Mouse (Mus musculus): Measurements from ENCODE around the gene Igfbp1. TPM values are rescaled to one million over a fixed set of nuclear protein-coding genes. Genes with fewer than 3 reads are reported as not detected.
A peak's percentile ranks its signal among the peaks of the same experiment; 100 is the strongest.
"Not testable (repeated sequence)": the region's sequence is repeated elsewhere in the genome, so short reads cannot be mapped to it uniquely, and the experiment has no call there.

The Igfbp1 gene
- polyA plus RNA-seq, 1 experiment from 2014 or later = 0.37 TPM

DNA sequence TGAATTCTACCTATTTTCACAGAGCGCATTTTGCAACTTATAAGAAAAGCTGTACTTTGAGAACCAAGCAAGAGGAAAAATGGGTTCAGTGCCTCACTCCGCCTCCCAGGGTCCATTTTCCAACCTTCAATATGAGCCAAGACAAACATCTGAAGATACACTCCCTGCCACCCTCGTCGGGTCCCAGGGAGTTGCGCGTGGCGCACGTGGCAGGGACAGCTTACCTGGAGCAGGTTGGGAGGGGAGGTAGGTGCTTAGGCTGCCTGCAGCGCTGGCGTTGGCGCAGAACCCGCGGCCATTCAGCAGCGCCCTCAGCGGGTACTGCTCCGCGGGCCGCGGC lies 15.5 kb downstream of the Igfbp1 start:
- Histone ChIP-seq H3K27ac (replicated peaks; ENCODE audit: low read depth, low read length) (no peak overlapping the region; the same call in 1 of the 2 replicates), H3K9me3 (ENCODE audit: control insufficient read depth, low read length) (no peaks in the 10 kb centered on the region), H3K9ac (ENCODE audit: low read length) (peak overlapping the region; percentile 57), H3K4me3 (ENCODE audit: low read depth, low read length) (peak overlapping the region; percentile 50), H3K4me2 (ENCODE audit: low read depth, severe bottlenecking) (peak overlapping the region; percentile 90), H3K27me3 (ENCODE audit: control insufficient read depth, insufficient read depth, low read length) (peaks cover 30% of the 10 kb centered on the region), H3K4me1 (ENCODE audit: control insufficient read depth, insufficient read depth, low read length) (peaks cover 12% of the 10 kb centered on the region; the same call in 1 of the 2 replicates), H3K36me3 (ENCODE audit: control insufficient read depth, insufficient read depth, low read length) (no peaks in the 10 kb centered on the region)
- no peak for DNase-seq (ENCODE audit: low spot score)
- no peak for ATAC-seq (ENCODE audit: insufficient number of reproducible peaks, low FRiP score, low TSS enrichment, low read depth)
- 3% methylated on average over 19 of the region's 19 CpGs for WGBS

GRCm38 (mm10) chr11:7213501-7214341 lies 16.1 kb downstream of the Igfbp1 start, which contains the start of gene Igfbp3:
Gene Igfbp3 (minus strand): TSS chr11:7213923.
- peaks cover 12% of the 10 kb centered on the region; the same call in 1 of the 2 replicates for H3K4me1 ChIP-seq (ENCODE audit: control insufficient read depth, insufficient read depth, low read length)
- H3K9me3 ChIP-seq (ENCODE audit: control insufficient read depth, low read length) = no peaks in the 10 kb centered on the region
- no peaks in the 10 kb centered on the region for H3K36me3 ChIP-seq (ENCODE audit: control insufficient read depth, insufficient read depth, low read length)
- H3K27me3 ChIP-seq (ENCODE audit: control insufficient read depth, insufficient read depth, low read length) = peaks cover 30% of the 10 kb centered on the region
- H3K9ac ChIP-seq (ENCODE audit: low read length) = peak within 1 kb of the TSS; percentile 57
- DNase-seq (ENCODE audit: low spot score) (peak; percentile 68), ATAC-seq (ENCODE audit: insufficient number of reproducible peaks, low FRiP score, low TSS enrichment, low read depth) (peak; percentile 70)
- H3K4me3 ChIP-seq (ENCODE audit: low read depth, low read length) = peak within 1 kb of the TSS; percentile 50
- H3K4me2 ChIP-seq (ENCODE audit: low read depth, severe bottlenecking) = peak within 1 kb of the TSS; percentile 90
- no peak within 1 kb of the TSS; the same call in 1 of the 2 replicates for H3K27ac ChIP-seq (replicated peaks; ENCODE audit: low read depth, low read length)
- under 1% methylated on average over 95 of the region's 104 CpGs for WGBS

DNA sequence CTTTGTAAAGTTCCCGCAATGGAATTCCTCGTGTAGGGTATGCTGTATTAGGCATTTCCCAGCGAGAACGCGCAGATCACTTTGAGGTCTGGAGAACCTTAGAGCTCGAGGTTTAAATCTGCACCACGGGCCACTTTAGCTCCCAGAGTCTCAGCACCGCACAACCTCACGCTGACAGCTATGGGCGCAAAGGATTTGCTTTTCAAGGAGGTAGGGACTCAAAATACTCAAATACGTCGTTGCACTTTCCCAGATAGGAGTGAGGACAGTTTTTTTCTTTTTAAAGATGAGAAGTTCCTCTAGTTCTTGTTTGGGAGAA lies 16.7 kb downstream of the Igfbp1 start:
- peak overlapping the region; percentile 50 for H3K4me3 ChIP-seq (ENCODE audit: low read depth, low read length)
- peak; percentile 2; the same call in 1 of the 2 replicates for ATAC-seq (ENCODE audit: insufficient number of reproducible peaks, low FRiP score, low TSS enrichment, low read depth)
- peak overlapping the region; percentile 90 for H3K4me2 ChIP-seq (ENCODE audit: low read depth, severe bottlenecking)
- peaks cover 12% of the 10 kb centered on the region; the same call in 1 of the 2 replicates for H3K4me1 ChIP-seq (ENCODE audit: control insufficient read depth, insufficient read depth, low read length)
- H3K9ac ChIP-seq (ENCODE audit: low read length) = no peak overlapping the region
- no peak for DNase-seq (ENCODE audit: low spot score)
- no peaks in the 10 kb centered on the region for H3K36me3 ChIP-seq (ENCODE audit: control insufficient read depth, insufficient read depth, low read length)
- H3K27ac ChIP-seq (replicated peaks; ENCODE audit: low read depth, low read length) = no peak overlapping the region
- no peaks in the 10 kb centered on the region for H3K9me3 ChIP-seq (ENCODE audit: control insufficient read depth, low read length)
- H3K27me3 ChIP-seq (ENCODE audit: control insufficient read depth, insufficient read depth, low read length) = peaks cover 30% of the 10 kb centered on the region
- 1% methylated on average over 12 of the region's 12 CpGs for WGBS

DNA sequence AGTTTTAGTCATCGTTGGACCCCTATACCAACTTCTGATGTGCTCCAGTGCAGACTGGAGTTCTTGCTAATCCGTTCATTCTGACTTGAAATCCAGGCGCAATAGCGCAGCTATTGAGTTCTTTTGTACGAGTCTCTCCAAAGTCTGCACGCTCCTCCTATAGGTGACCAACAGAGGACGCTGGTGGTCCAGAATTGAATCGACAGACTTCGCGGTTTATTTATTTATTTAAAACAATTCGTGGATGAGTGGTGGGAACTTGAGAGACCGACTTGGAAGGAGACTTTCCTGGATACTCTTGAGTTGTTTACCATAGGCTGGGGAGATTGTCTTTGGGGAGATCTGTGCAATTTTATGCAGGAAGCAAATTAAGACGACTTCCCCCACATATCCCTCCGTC lies 17.2 kb downstream of the Igfbp1 start:
- no peaks in the 10 kb centered on the region for H3K36me3 ChIP-seq (ENCODE audit: control insufficient read depth, insufficient read depth, low read length)
- peak; percentile 79 for DNase-seq (ENCODE audit: low spot score)
- no peak overlapping the region for H3K9ac ChIP-seq (ENCODE audit: low read length)
- H3K27me3 ChIP-seq (ENCODE audit: control insufficient read depth, insufficient read depth, low read length) = peaks cover 30% of the 10 kb centered on the region
- peak overlapping the region; percentile 50; the same call in 1 of the 2 replicates for H3K4me3 ChIP-seq (ENCODE audit: low read depth, low read length)
- H3K9me3 ChIP-seq (ENCODE audit: control insufficient read depth, low read length) = no peaks in the 10 kb centered on the region
- no peak overlapping the region for H3K27ac ChIP-seq (replicated peaks; ENCODE audit: low read depth, low read length)
- H3K4me2 ChIP-seq (ENCODE audit: low read depth, severe bottlenecking) = peak overlapping the region; percentile 90
- WGBS = 9% methylated on average over 14 of the region's 14 CpGs
- ATAC-seq (ENCODE audit: insufficient number of reproducible peaks, low FRiP score, low TSS enrichment, low read depth) = no peak
- peaks cover 12% of the 10 kb centered on the region; the same call in 1 of the 2 replicates for H3K4me1 ChIP-seq (ENCODE audit: control insufficient read depth, insufficient read depth, low read length)

- Histone ChIP-seq H3K4me1 (ENCODE audit: control insufficient read depth, insufficient read depth, low read length) (peaks cover 10% of the 10 kb centered on the region; the same call in 1 of the 2 replicates), H3K27me3 (ENCODE audit: control insufficient read depth, insufficient read depth, low read length) (peaks cover 30% of the 10 kb centered on the region), H3K4me3 (ENCODE audit: low read depth, low read length) (no peak overlapping the region), H3K36me3 (ENCODE audit: control insufficient read depth, insufficient read depth, low read length) (no peaks in the 10 kb centered on the region), H3K9me3 (ENCODE audit: control insufficient read depth, low read length) (no peaks in the 10 kb centered on the region), H3K27ac (replicated peaks; ENCODE audit: low read depth, low read length) (no peak overlapping the region), H3K9ac (ENCODE audit: low read length) (no peak overlapping the region), H3K4me2 (ENCODE audit: low read depth, severe bottlenecking) (no peak overlapping the region)
- ATAC-seq (ENCODE audit: insufficient number of reproducible peaks, low FRiP score, low TSS enrichment, low read depth) (no peak), DNase-seq (ENCODE audit: low spot score) (peak; percentile 78)
- 16% methylated on average over 8 of the region's 8 CpGs for WGBS
Measured at GRCm38 (mm10) chr11:7215703-7216102, 18.1 kb downstream of the Igfbp1 start.

- not testable (repeated sequence) for H3K9me3 ChIP-seq (ENCODE audit: control insufficient read depth, low read length); H3K27me3 ChIP-seq (ENCODE audit: control insufficient read depth, insufficient read depth, low read length); H3K36me3 ChIP-seq (ENCODE audit: control insufficient read depth, insufficient read depth, low read length); H3K4me2 ChIP-seq (ENCODE audit: low read depth, severe bottlenecking); H3K4me3 ChIP-seq (ENCODE audit: low read depth, low read length); H3K27ac ChIP-seq (replicated peaks; ENCODE audit: low read depth, low read length); DNase-seq (ENCODE audit: low spot score); ATAC-seq (ENCODE audit: insufficient number of reproducible peaks, low FRiP score, low TSS enrichment, low read depth); H3K9ac ChIP-seq (ENCODE audit: low read length); H3K4me1 ChIP-seq (ENCODE audit: control insufficient read depth, insufficient read depth, low read length)
- WGBS = 75% methylated on average over 8 of the region's 8 CpGs
Measured at GRCm38 (mm10) chr11:7221826-7222225, 24.2 kb downstream of the Igfbp1 start.

GRCm38 (mm10) chr11:7226200-7226599 lies 28.6 kb downstream of the Igfbp1 start:
- no peak for ATAC-seq (ENCODE audit: insufficient number of reproducible peaks, low FRiP score, low TSS enrichment, low read depth)
- Histone ChIP-seq H3K4me3 (ENCODE audit: low read depth, low read length) (no peak overlapping the region), H3K36me3 (ENCODE audit: control insufficient read depth, insufficient read depth, low read length) (no peaks in the 10 kb centered on the region), H3K27ac (replicated peaks; ENCODE audit: low read depth, low read length) (no peak overlapping the region), H3K9ac (ENCODE audit: low read length) (no peak overlapping the region), H3K4me2 (ENCODE audit: low read depth, severe bottlenecking) (no peak overlapping the region), H3K27me3 (ENCODE audit: control insufficient read depth, insufficient read depth, low read length) (no peaks in the 10 kb centered on the region), H3K9me3 (ENCODE audit: control insufficient read depth, low read length) (no peaks in the 10 kb centered on the region), H3K4me1 (ENCODE audit: control insufficient read depth, insufficient read depth, low read length) (no peaks in the 10 kb centered on the region)
- WGBS = 73% methylated on average over 2 of the region's 2 CpGs
- no peak for DNase-seq (ENCODE audit: low spot score)

DNA sequence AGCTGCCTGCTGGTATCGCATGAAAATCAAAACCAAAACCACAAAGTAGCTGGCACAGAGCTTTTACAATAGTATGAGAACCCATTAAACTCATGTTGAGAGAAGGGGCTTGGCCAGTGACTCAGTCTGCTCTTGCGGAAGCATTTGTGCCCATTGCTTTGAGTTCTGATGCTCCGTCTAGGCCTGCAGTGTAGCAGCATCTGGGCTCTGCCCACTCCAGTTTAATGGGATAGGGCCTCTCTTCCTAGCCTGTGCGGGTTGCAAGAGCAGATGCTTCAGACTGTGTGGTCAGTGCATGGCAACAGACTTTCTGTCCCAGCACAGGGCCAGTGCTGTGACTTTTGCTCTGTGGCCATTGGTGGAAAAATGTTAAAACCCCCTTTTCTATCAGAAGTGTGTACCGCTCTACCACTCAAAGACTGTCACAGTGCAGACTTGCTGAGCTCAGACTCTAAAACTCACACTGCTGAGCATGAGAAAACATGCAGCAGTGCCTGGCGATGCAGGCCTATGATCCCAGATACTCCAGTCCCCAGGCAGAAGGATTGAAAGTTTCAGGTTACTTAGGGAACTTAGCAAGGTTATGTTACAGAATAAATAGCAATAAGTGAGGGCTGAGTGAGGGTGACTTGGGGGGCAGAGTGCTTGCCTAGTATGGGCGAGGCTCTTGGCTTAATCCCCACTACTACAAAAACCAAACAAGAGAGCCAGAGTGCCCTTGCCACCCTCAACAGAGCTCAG lies 29.4 kb downstream of the Igfbp1 start:
- no peaks in the 10 kb centered on the region for H3K27me3 ChIP-seq (ENCODE audit: control insufficient read depth, insufficient read depth, low read length)
- no peak overlapping the region for H3K9ac ChIP-seq (ENCODE audit: low read length)
- DNase-seq (ENCODE audit: low spot score) = no peak
- H3K4me1 ChIP-seq (ENCODE audit: control insufficient read depth, insufficient read depth, low read length) = no peaks in the 10 kb centered on the region
- H3K27ac ChIP-seq (replicated peaks; ENCODE audit: low read depth, low read length) = no peak overlapping the region; the same call in 1 of the 2 replicates
- WGBS = 80% methylated on average over 7 of the region's 7 CpGs
- ATAC-seq (ENCODE audit: insufficient number of reproducible peaks, low FRiP score, low TSS enrichment, low read depth) = peak; percentile 68
- no peak overlapping the region for H3K4me2 ChIP-seq (ENCODE audit: low read depth, severe bottlenecking)
- no peaks in the 10 kb centered on the region for H3K36me3 ChIP-seq (ENCODE audit: control insufficient read depth, insufficient read depth, low read length)
- H3K4me3 ChIP-seq (ENCODE audit: low read depth, low read length) = no peak overlapping the region
- H3K9me3 ChIP-seq (ENCODE audit: control insufficient read depth, low read length) = no peaks in the 10 kb centered on the region
